Mouse (Mus musculus) hindlimb bud, embryonic 11.5 days (tissue): ENCODE measurements at regions not wholly inside any gene's neighbourhood (a gene's known extent, or its start where the extent isn't known, plus 50 kb on each side); places are given as distances from the start of the nearest gene placed in this dataset.

Experiments used
- DNase-seq: peaks from one replicate; pipeline ENCODE4 v3.0.0-alpha.2; 2012; ENCODE audit warnings: low read depth, low spot score; ENCODE audit errors: extremely low spot score

DNA sequence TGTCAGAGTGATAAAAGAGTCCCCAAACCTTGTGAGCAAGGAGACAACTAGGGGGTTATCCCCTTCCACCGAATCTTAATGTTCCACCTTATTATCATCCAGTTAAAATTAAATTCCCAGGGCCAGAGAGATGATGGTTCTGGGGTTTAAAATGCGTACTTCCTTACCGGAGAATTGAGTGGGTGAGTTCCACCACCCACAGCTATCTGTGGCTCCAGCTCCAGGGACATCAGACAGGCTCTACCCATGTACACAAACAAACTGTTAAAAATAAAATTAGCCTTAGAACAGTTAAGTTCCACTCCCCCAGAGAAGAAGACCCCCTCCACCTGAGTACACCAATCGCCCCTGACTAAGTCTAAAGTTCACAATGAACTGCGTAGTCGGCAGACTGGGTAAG lies 52.0 kb upstream of the Mgat5 start:
- no peak for DNase-seq

DNA sequence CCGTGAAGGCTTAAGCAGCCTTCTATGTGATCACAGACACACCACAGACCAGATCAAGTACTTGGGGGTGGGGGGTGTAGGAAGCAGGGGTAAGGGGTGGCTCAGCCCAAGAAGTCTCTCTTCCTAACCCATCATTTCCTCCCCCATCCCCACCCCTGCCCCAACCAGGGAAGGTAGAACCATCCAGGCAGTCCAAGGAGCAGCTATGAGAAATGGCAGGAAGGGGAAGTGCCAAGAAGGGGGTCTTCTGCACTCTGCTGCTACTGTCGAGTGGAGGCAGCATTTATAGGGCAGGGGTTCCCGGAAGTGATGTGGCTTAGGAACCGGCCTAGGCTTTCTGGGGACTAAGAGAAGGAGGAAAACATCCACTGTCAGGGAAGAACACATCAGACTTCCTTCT lies 69.3 kb upstream of the Mgat5 start:
- DNase-seq: no peak

DNA sequence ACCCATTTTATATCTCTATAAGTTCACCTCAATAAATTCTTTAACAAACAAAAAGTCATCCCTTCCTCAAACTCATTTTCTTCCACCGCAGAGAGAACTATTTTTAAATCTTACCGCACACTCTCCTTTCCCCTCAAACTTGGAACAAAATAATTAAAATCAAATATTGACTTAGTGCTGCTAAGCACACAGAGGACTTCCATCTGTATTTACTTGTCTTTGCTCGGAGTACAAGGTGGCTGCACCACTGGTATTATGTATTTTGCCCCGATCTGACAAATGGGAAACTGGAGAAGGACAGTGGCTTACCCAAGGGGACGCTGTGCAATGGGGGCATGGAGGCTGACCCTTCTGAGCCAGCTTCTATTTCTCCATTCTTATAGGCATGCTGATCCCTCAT lies 72.9 kb upstream of the Mgat5 start:
- DNase-seq: no peak

DNA sequence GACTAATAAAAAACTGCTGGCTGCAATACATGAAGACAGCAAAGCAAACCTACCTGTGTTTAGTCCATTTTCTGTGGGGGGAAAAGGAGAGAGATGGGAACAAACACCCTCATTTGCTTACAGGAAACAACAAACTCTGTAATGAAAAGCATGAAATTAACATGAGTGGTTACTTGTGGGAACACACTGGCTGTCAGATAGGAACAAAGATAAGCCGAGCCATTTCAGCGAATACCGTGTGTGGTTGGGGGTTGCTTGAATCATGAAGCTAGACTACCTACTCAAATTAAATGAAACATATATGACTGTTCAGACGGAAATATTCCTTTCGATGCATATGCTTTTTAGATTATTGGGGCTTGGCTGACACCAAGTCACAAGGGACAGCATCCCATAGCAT lies 80.0 kb upstream of the Mgat5 start:
- no peak for DNase-seq

DNA sequence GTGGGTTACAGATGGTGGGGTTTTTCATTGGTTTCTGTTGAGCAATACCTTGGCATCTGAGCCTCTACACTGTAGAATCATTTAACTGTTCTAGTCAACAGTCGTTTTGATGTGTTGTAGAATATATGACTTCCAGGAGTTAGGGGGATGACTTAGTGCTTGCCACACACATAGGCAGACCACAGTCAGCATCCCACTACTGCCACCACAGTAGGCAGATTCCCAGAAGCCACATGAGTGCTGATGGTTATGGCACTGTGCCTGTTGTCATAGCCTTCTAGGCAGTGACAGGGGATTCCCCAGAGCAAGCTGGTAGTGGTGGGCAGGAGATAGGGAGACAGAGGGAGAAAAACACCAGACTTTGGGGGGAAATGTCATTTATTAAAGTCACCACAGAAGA lies 86.8 kb upstream of the Mgat5 start:
- DNase-seq: no peak

DNA sequence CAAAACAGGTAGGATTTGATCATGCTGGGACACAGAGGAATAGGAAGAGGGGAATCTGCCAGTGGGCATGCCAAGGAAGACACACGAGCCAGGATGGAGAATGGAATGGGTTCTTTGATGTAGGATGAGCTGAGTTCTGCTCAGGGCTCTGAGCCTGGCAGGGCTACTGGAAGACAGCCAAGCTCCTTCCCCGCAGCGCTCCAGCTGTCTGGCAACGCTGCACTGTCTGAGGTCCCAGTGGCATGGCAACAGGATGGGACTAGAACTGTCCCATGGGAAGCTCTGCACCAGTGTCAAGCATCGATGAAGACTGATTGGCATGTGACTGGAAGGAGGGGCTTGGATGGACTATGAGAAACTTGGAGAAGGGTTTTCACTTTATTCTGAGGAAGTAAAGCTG lies 97.3 kb upstream of the Mgat5 start:
- DNase-seq: no peak

DNA sequence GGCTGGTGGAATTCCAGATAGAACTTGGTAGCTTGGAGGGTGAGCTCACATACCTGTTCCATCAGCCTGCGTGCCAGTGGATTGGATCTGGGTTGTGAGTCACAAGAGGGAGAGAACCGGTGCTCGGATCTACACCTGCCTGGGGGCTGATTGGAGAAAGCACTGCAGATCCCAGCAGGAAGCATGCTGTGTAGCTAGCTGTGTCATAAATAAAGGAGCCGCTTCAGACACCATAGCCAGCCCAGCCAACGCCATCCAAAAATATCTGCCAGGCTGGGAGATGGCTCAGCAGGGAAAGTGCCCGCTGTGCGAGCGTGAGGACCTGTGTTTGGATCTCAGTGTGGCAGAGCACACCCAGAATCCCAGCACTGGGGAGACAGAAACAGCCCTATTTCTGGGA lies 99.0 kb upstream of the Mgat5 start:
- DNase-seq: no peak

DNA sequence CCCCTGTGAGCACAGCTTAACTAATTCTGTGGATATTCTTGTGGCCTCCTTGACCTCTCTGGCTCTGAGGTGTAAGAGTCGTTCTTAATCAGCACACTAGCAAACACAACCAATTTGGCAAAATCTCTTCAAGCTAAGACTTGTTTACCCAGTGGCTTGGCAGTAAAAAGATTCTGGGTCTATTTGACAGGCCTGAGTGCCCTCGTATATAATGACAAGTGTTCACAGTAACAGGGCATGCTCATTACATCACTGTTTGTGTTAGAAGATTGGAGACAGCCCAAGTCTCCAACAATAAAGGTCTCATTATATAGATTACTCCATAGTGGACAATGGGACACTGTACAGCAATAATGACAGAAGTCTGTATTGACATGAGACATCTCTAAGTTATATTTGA lies 101.2 kb upstream of the Mgat5 start:
- no peak for DNase-seq

DNA sequence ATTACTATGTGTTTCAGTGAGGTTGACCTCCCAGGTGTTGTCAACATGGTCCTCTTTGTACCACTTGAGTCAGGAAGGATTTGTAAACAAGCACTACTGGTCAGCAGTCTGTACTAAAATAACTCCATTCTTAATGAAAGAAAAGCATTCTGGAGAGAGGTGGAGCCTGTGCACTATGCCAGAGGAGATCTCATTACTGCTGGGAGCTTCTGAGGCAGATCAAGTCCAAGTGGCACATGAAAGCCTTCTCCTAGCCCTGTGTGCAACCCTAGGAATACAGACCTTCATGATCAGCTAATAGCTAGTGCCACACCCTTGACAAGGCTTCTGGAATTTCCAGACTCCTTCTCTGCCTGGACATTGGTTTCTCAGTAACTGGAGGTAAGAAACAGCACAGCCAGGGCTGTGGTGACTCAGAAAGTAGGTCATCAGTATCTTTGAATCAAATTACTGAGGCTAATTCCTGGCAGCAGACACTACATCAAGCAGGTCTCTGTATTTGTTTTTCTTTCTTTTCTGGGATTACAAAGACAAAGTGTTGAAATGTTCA lies 105.9 kb upstream of the Mgat5 start:
- no peak for DNase-seq

DNA sequence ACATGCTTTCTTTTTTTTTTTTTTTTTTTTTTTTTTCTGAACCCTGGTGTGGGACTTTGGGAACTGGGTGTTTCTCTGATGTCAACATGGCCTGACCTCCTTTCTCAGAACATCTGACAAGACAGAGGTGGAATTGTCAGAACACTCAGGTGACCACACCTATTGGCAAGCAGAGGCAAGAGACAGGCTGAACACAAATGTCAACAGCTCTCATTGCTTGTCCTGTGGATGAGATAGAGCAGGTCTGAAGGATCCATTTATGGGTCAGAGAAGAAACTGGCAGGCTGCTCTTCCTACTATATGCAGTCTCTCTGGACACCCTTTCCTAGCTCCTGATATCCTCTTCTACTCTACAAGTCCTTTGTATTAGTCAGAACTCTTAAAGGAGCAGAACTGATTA lies 117.2 kb upstream of the Mgat5 start:
- DNase-seq: no peak

DNA sequence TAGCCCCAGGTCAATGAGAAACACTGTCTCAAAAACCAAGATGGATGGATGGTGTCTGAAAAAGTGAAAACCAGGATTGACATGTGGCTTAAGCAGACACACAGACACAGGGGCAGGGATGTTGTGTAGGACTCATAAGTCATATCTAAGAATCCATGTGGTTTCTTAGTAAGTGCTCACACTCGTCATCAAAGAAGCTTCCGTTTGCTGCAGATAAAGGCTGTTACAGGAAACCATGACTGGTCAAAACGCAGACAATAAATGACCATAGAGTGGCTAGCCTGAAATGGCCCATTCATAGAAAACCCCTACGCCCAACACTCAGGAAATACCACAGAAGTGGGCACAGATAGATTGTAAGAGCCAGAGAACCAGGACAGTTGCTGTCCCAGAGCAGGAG lies 118.8 kb upstream of the Mgat5 start:
- no peak for DNase-seq

DNA sequence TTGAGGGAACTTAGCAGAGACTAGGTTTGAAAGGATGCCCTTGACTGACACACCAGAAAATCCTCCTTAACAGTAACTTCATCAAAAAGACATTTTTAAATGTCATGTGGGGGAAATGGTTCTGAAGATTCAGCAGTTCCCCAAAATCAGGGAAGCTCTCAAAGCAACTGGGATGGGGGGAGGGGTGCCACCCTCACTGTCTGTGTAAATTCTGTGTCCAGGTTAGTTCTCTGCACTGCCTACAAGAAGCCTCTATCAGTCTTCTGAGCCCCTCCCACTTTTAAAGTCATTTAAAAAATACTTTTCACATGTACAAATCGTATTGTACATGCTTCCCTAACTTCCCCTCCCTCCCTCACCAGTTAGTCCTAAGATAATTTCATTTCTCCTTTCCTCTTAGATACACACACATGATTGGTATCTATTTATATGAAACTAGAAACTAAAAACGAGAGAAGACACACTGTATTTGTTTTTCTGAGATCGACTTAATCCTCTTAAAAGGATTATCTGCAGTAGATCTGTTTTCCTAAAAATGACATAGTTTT lies 121.0 kb upstream of the Mgat5 start:
- DNase-seq: no peak

DNA sequence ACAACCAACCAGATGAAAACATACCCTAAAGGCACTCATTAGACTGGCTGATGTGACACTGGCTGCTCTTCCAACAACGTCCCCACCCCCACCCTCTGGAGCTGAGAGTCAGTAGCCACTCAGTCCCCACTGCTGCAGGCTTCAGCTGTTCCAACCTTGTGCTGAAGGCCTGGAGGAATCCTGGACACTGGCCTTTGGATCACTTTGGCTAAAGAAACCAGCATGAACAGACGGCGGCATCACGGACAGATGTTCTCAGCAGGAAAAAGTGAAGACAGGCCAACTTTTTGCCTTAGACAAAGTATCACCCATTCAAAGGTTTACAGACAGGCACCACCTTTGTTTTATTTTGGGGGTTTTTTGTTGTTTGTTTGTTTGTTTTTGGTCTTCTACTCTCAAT lies 125.8 kb upstream of the Mgat5 start:
- DNase-seq: no peak

DNA sequence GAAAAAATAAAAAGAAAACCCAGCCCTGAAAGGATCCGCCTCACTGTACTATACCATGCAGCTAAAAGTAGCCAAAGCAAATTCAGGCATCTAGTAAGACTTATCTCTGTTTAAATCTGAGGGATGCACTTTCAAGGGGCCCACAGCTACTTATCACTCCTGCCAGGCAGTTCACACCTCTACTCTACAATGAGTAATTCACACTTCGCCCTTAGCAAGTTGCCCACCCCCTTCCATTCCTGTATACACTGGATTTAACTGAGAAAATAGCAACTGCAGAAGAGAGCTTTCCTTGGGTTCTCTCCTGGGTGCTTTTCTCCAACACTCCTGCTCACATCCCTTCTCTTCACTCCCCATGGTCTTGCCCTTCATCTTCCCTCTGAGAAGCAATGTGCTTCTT lies 142.4 kb upstream of the Mgat5 start:
- DNase-seq: no peak

DNA sequence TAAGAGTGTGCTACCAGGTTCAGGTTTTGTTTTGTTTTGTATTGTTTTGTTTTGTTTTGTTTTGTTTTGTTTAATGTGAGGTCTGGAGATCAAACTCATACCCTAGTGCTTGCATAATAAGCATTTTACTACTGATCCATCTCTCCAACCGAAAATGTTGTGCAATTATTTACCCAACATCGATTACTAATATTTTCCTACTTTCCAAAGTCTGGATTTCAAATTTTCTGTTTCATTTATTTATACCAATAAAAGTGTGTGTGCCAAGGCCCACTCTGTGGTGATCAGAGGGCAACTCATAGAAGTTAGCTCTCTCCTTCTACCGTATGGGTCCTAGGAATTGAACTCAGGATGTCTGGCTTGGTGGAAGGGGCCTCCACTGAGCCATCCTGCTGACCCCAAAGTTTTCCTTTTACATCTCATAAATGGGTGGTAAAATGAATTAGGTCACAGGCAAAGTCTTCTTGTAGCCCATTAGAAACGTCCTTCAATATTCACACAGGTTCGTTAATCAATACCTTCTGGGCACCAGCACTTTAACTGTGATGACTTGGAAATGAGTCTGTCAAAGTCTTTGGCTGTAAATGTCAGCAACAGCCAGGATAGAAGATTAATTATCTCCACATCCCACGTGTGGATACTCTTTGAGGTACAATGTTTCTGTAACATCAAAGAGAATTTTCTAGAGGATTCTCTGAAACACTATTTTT lies 158.9 kb upstream of the Mgat5 start:
- DNase-seq: no peak

DNA sequence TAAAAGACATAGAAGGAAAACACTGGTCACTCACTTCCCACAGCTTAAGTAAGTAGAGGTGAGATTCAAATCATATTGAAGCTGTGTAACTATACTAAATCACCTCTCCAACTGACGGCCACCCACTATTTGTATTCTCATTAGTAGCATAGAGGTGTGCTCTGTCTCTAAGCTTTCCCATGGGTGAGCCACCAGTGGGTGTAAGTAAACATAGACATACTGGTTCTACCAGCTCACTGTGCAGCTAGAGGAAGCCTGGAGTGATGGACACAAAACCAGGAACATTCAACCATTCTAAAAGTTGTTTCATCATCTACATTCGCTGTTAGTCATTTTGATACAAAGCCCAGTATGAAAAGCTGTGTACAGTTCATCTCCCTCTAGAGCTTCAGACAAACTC lies 170.1 kb upstream of the Mgat5 start:
- DNase-seq: no peak

DNA sequence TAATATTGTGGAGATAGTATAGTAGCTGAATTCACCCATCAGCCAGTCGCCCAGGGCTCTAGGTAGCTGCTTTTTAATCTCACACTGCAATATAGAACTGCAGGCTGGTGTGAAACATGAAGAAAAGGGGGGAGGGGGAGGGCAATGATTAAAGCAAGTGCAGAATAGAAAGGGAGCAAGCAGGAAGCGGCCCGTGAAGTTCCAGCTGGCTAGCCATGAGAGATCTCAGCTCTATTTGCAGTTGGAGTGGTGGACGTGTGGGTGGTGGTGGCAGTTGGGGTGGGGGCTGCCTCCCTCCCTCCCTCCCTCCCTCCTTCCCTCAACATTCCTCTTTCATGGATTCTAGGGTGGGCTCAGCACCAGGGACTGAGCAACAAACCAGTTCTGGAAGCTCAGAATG lies 173.3 kb upstream of the Mgat5 start:
- DNase-seq: no peak

DNA sequence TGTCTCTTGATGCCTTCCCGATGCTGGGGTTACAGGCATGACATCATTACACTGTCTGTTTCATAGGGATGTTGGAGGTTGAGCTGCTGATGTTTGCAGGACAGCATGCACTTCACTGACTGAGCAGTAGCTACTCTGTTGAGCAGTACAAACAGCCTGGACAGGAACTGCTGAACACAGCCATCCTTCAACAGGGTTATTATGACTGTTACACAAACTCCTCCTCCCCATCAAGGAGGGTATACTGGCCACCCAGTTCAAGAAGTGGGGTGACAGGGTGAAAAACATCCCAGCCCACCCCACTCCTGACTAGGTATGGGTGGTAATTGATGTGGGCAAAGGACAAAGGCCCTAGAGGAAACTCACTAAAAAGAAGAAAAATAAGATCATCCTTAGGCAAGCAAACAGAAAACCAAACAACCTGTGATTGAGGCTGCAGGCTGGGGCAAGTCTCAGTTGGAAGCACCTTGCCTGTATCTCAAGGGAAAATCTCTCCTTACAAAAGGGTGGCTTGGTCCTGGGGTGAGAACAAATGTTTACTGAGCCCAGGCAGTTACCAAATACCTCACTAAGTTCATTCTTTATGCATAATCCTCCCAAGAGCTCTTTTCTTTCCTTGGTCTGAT lies 175.8 kb upstream of the Mgat5 start:
- DNase-seq: no peak

DNA sequence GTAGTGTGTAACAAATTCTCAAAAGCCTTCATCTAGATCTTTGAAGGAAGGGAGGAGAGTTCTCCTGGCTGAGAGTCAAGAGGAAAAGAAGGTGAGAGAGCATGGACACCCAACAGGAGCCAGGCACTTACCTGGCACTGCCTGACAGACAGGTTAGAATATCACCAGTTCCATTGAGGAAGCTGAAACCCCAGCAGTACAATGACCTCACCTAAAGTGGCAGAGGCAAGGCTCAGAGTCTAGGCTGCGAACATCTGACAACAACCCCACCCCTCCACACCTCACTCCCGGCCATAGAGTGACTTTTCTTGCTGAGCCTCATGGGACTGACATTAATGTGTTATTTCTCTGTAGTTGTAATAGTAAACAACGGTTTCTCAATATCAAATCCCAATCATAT lies 181.7 kb upstream of the Mgat5 start:
- no peak for DNase-seq

DNA sequence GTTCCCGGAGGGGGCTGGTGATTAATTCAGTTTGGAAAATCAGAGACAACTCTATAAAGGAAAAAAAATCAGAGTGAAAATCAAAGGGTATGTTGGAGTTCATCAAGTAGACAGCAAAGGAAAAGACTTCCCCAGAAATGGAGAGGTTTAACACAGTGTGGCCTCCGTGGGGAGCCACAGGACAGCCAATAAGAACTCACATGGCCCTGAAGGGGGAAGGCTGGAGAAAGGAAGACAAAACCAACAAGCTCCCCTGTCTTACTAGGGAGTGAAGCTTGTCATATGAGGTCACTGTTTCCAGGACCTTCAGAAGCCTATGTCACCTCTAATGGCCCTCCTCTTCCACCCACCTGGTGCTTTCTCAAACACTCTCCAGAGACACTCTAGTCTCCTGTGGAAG lies 187.1 kb upstream of the Nckap5 start:
- no peak for DNase-seq

DNA sequence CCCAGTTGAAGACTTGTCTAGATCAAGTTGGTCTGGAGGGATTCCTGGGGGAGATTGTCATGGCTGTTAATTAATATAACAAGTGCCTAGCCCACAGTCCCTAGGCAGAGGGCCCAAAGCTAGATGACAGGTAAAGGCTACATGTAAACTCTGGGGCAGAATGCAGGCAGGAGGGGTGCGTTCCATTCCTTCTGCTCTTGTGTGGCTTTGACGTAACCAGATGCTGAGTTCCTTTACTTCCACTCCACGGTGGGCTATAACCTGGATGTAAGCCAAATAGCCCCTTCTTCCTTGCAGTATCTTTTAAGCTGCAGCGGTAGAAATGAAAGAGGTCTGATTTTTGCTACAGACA lies 185.3 kb upstream of the Nckap5 start:
- DNase-seq: no peak

DNA sequence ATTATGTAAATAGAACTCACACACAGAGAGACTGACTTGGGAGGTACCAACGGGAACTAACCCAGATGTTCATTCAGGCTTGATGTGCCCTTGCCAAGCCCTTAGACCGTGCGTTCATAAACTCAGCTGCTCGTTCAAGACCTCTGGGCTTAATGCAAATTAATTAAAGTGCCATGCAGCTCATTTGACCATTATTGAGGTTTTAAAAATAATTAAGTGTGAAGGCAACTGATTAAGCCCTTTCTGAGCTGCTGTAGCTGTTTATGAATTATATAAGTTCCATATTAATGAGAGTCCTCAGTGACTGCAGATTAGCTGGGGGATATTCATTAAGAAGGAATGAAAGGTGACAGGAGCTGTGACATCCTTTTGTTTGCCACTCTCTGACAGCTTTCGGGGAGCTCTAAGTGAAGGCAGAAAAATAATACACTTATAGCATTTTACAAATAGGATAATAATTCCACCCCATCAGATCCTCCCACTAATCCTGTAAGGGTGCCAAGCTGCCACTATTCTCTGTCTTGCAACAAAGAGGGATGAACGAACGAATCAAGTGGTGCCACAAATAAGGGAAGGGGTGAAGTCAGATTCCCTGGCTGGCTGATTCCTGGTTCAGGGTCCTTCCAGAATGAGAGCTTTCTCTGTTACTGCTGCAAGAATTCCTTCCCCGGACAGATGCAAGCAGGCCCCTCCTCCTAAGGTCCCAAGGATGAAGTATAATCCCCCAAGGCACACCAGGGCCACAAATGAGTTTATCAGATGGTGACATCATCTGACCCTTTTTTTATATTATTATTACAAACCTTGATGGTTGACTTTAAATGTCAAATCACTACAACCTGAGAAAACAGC lies 184.7 kb upstream of the Nckap5 start:
- no peak for DNase-seq
